30 mouse cellular contexts compared by ENCODE assay signal in genomic region chr5:116154811-116155210, GRCm38 (mm10).
DNase-seq lines count a peak whose midpoint lies in the region; ATAC-seq lines count a peak whose summit lies in the region.
"Had no signal": no experiment of that assay in that cellular context is flagged by ENCODE, and none has a peak within 500 bp of the region (broad histone marks: within the 10 kb centered on the region; RNA-seq: fewer than 3 reads in every experiment).

No protein-coding gene starts in this region.

- H3K36me3 ChIP-seq in embryonic facial prominence, embryonic 11.5 days (replicated peaks; ENCODE audit: control insufficient read depth, insufficient read depth, low read depth, low read length) = no peaks in the 10 kb centered on the region
- no peaks in the 10 kb centered on the region for H3K36me3 ChIP-seq in embryonic facial prominence, embryonic 10.5 days (replicated peaks)
- H3K36me3 ChIP-seq in heart, embryonic 11.5 days (ENCODE audit: control insufficient read depth, insufficient read depth, low read length) = no peaks in the 10 kb centered on the region
- H3K36me3 ChIP-seq: embryonic facial prominence, embryonic 13.5 days; forebrain, embryonic 12.5 days; forebrain, embryonic 15.5 days; G1E; heart, embryonic 12.5 days; heart, embryonic 15.5 days; hindbrain, embryonic 10.5 days; hindbrain, embryonic 13.5 days; intestine, embryonic 15.5 days had no signal

- no peak overlapping the region for H3K27ac ChIP-seq in embryonic facial prominence, embryonic 11.5 days (replicated peaks; ENCODE audit: low read depth, low read length)
- no peak overlapping the region for H3K27ac ChIP-seq in embryonic facial prominence, embryonic 10.5 days (replicated peaks)
- H3K27ac ChIP-seq in heart, embryonic 11.5 days (ENCODE audit: low read depth, low read length) = no peak overlapping the region
- H3K27ac ChIP-seq: embryonic facial prominence, embryonic 13.5 days; forebrain, embryonic 12.5 days; forebrain, embryonic 15.5 days; heart, embryonic 15.5 days; hindbrain, embryonic 10.5 days; hindbrain, embryonic 13.5 days; intestine, embryonic 15.5 days had no signal

- no peaks in the 10 kb centered on the region for H3K4me1 ChIP-seq in embryonic facial prominence, embryonic 11.5 days (ENCODE audit: control insufficient read depth, insufficient read depth, low read length)
- H3K4me1 ChIP-seq in embryonic facial prominence, embryonic 10.5 days = no peaks in the 10 kb centered on the region
- H3K4me1 ChIP-seq in heart, embryonic 11.5 days (ENCODE audit: control insufficient read depth, insufficient read depth, low read length) = no peaks in the 10 kb centered on the region
- H3K4me1 ChIP-seq: embryonic facial prominence, embryonic 13.5 days; forebrain, embryonic 12.5 days; forebrain, embryonic 15.5 days; heart, embryonic 12.5 days; heart, embryonic 15.5 days; intestine, embryonic 15.5 days had no signal

- WGBS in embryonic facial prominence, embryonic 11.5 days = 22% methylated on average over 2 of the region's 2 CpGs
- 35% methylated on average over 2 of the region's 2 CpGs for WGBS in embryonic facial prominence, embryonic 10.5 days
- 17% methylated on average over 2 of the region's 2 CpGs for whole genome bisulfite sequencing in heart, embryonic 11.5 days (ENCODE audit: insufficient replicate concordance)

- peak; percentile 55 for DNase-seq in embryonic facial prominence, embryonic 11.5 days (ENCODE audit: low spot score)
- no peak for DNase-seq in embryonic facial prominence, embryonic 10.5 days (ENCODE audit: low spot score)
- DNase-seq in NIH3T3 (ENCODE audit: low read depth) = peak; percentile 8
- peak; percentile 55 for DNase-seq in embryo, embryonic 11 days
- DNase-seq in mesoderm, embryonic 11.5 days (ENCODE audit: low read depth, low spot score) = peak; percentile 38
- no peak for DNase-seq in adrenal gland, adult (ENCODE audit: inconsistent age in 2 of 2, low spot score in 1 of 2)
- DNase-seq: adrenal gland, adult 8-10 months; adrenal gland, postnatal 25 days; B cell, adult 2 months; cerebellum, adult 11-12 months; cerebellum, adult 9-10 months; cerebellum, postnatal 14 days; gastrocnemius, postnatal 14 days; heart, adult 11 months; heart, postnatal 10 days; heart, postnatal 36 days; kidney, adult 18-20 months had no signal

- no peaks in the 10 kb centered on the region for H3K27me3 ChIP-seq in embryonic facial prominence, embryonic 11.5 days (ENCODE audit: control insufficient read depth, insufficient read depth, low read length)
- H3K27me3 ChIP-seq in embryonic facial prominence, embryonic 10.5 days (replicated peaks; ENCODE audit: low read depth, poor library complexity, severe bottlenecking) = no peaks in the 10 kb centered on the region
- H3K27me3 ChIP-seq in heart, embryonic 11.5 days (ENCODE audit: control insufficient read depth, insufficient read depth, low read length) = no peaks in the 10 kb centered on the region
- H3K27me3 ChIP-seq: CH12.LX; embryonic facial prominence, embryonic 13.5 days; forebrain, embryonic 12.5 days; forebrain, embryonic 15.5 days; heart, embryonic 12.5 days; heart, embryonic 15.5 days; hindbrain, embryonic 13.5 days; intestine, embryonic 15.5 days had no signal

- H3K9me3 ChIP-seq in embryonic facial prominence, embryonic 11.5 days (replicated peaks; ENCODE audit: control insufficient read depth, low read length) = no peaks in the 10 kb centered on the region
- H3K9me3 ChIP-seq in embryonic facial prominence, embryonic 10.5 days = no peaks in the 10 kb centered on the region
- no peaks in the 10 kb centered on the region for H3K9me3 ChIP-seq in heart, embryonic 11.5 days (replicated peaks; ENCODE audit: control insufficient read depth, low read length)
- H3K9me3 ChIP-seq: embryonic facial prominence, embryonic 13.5 days; forebrain, embryonic 12.5 days; forebrain, embryonic 15.5 days; heart, embryonic 12.5 days; heart, embryonic 15.5 days; hindbrain, embryonic 10.5 days; hindbrain, embryonic 13.5 days; intestine, embryonic 15.5 days had no signal

- H3K4me2 ChIP-seq in embryonic facial prominence, embryonic 11.5 days (ENCODE audit: low read depth, low read length) = no peak overlapping the region
- H3K4me2 ChIP-seq in heart, embryonic 11.5 days = no peak overlapping the region
- H3K4me2 ChIP-seq: embryonic facial prominence, embryonic 13.5 days; forebrain, embryonic 12.5 days; forebrain, embryonic 15.5 days; heart, embryonic 12.5 days; heart, embryonic 15.5 days; hindbrain, embryonic 13.5 days; intestine, embryonic 15.5 days had no signal

- no peak for ATAC-seq in embryonic facial prominence, embryonic 11.5 days (replicated peaks; ENCODE audit: insufficient number of reproducible peaks, low FRiP score, low TSS enrichment, low read depth)
- ATAC-seq in heart, embryonic 11.5 days (replicated peaks; ENCODE audit: insufficient number of reproducible peaks, low FRiP score, low TSS enrichment) = no peak
- ATAC-seq: forebrain, embryonic 15.5 days; hindbrain, embryonic 16.5 days; intestine, embryonic 15.5 days had no signal

- H3K4me3 ChIP-seq in embryonic facial prominence, embryonic 11.5 days (ENCODE audit: low read depth, low read length) = no peak overlapping the region
- H3K4me3 ChIP-seq in embryonic facial prominence, embryonic 10.5 days = no peak overlapping the region
- H3K4me3 ChIP-seq in heart, embryonic 11.5 days (ENCODE audit: low read depth, low read length) = no peak overlapping the region
- H3K4me3 ChIP-seq: embryonic facial prominence, embryonic 13.5 days; erythroblast, embryonic 14.5 days; forebrain, embryonic 12.5 days; forebrain, embryonic 15.5 days; heart, embryonic 12.5 days; heart, embryonic 15.5 days; hindbrain, embryonic 10.5 days; hindbrain, embryonic 13.5 days; intestine, embryonic 15.5 days had no signal

- H3K9ac ChIP-seq in embryonic facial prominence, embryonic 11.5 days (replicated peaks; ENCODE audit: low read length) = no peak overlapping the region
- no peak overlapping the region for H3K9ac ChIP-seq in heart, embryonic 11.5 days (ENCODE audit: low read depth, low read length)
- H3K9ac ChIP-seq: embryonic facial prominence, embryonic 13.5 days; forebrain, embryonic 12.5 days; forebrain, embryonic 15.5 days; heart, embryonic 12.5 days; heart, embryonic 15.5 days; hindbrain, embryonic 13.5 days; intestine, embryonic 15.5 days had no signal

Comparison
In these comparisons a context has a peak if more than half of its experiments do, and no peak if none do; other contexts are left out.
1. DNase-seq: peak in embryonic facial prominence, embryonic 11.5 days (single experiment), NIH3T3 (single experiment), embryo, embryonic 11 days (single experiment) and mesoderm, embryonic 11.5 days (single experiment); none in embryonic facial prominence, embryonic 10.5 days (single experiment) and adrenal gland, adult (0 of 2).